Mouse (Mus musculus) liver, postnatal 0 days (tissue): ENCODE data around the gene Ccdc78.

Experiments
- CTCF ChIP-seq: sonication (generic); IDR thresholded peaks from 2 replicates; pipeline ENCODE4 v1.5.1; 2016; ENCODE audit warnings: antibody characterized with exemption, low read depth
- EP300 ChIP-seq: IDR thresholded peaks from 2 replicates; pipeline ENCODE4 v1.6.1; 2016; ENCODE audit warnings: antibody characterized with exemption, low read depth, mild to moderate bottlenecking

DNA sequence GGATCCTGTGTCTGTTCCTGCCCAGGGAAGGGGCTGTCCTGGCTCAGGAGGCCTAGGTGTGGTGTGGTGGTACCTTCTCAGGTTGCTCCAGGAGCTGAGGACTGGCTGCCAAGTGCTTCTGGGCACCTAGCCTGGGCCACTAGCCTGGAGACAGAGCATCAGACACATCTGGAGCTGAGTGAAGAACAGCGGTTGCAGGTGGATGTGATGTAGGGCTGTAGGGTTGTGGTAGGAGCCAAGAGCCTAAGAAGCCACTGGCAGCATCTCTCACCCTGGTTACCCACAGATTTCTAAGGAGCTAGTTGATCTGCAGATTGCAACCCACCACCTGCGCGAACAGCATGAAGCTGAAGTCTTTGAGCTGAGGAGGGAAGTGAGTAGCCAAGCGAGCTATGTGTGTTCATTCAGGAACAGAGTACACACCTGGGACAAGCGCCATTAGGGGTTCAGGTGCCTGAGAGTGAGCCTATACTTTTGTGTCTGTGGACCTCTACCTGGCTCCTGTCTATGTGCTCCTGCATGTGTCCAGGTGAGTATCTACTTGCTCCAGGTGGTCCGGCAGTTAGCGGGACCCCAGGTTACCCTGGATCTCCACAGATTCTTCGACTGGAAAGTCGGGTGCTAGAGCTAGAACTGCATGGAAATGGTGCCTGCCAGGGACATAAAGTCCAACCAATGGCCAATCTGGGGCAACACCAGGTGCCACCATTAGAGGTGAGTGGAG, 563 bp downstream of the Ccdc78 start:
- no peak for TF ChIP-seq CTCF
- TF ChIP-seq EP300: no peak
